Mouse (Mus musculus) small intestine, adult 2 months (tissue): ENCODE results near the gene Rmnd5b.

ENCODE experiments used
- CTCF ChIP-seq: fragments of 200-500 bp; IDR thresholded peaks from 2 replicates; pipeline ENCODE4 v1.5.1; 2012; ENCODE audit warnings: low read depth, mild to moderate bottlenecking, control low read depth, inconsistent platforms, low read length, moderate library complexity, mixed read lengths; ENCODE audit not compliant: insufficient replicate concordance, insufficient read length; ENCODE audit errors: extremely low read depth
- POLR2A ChIP-seq: fragments of 200-500 bp; IDR thresholded peaks from 2 replicates; pipeline ENCODE4 v1.6.1; 2012; ENCODE audit warnings: low read depth, mild to moderate bottlenecking, control low read depth, inconsistent platforms, low read length, moderate library complexity

- TF ChIP-seq POLR2A, result no peak
- no peak for TF ChIP-seq CTCF
Observed at GRCm38 (mm10) chr11:51591915-51592314, 43.8 kb downstream of the Rmnd5b start.
